Mouse (Mus musculus): ENCODE measurements around the gene Nwd1.

The Nwd1 gene

GRCm38 (mm10) chr8:72712569-72712968 lies 66.1 kb downstream of the Nwd1 start:
- no peak for DNase-seq

DNA sequence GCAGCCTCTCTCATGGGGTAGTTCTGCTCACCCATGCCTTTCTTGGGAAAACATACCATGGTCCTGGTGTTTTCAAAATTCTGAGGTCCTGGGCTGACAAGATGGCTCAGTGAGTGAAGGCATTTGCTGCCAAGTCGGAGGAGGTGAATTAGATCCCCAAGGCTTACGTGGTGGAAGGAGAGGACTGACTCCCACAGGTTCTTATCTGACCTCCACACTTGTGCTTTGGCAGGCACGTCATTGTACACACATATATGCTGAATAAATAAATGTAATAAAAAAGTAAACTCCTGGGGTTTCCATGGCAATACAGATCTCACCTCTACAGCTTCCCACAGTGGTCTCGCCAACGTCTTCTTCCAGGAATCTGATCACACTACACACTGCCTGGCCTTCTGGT lies 70.1 kb downstream of the Nwd1 start:
- no peak for DNase-seq

DNA sequence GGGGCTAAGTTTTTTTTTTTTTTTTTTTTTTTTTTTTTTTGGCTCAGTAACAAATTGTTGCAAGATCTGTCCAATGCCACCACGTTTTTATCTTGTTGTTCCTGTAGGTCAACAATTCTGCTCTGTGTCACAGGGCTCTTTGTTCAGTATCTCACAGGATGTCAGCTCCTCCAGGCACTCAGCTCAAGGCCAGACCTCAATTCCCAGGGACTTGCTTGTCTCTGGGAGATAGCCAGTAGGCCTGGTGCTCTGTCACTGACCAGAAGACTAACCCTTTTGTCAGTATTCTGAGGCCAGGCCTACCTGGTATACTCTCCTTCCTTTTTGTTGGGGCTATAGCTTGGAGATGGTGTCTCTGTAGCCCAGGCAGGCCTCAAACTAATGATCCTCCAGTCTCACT lies 74.0 kb downstream of the Nwd1 start:
- DNase-seq: no peak

- DNase-seq: peak; percentile 93 to 95
Observed at GRCm38 (mm10) chr8:72722769-72723650, 76.5 kb downstream of the Nwd1 start, which contains the start of gene Sin3b. TSS of gene Sin3b (plus strand) at chr8:72723285.

DNA sequence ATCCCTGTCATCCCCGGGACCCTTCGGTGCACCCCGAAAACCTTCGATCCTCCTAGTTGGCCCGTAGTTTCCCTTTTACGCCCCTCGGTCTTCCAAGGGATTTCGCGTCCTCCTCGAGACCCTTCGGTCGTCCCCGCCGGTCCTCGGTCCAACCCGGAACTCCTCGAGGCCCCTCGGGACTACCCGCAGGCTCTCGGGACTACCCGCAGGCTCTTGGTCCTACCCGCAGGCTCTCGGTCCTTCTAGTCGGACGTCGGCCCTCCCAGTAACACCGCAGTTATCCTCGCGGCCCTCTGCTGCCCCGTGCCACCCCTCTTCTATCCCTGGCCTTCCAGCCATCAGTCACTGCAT lies 77.1 kb downstream of the Nwd1 start:
- DNase-seq: peak; percentile 21 to 28

DNA sequence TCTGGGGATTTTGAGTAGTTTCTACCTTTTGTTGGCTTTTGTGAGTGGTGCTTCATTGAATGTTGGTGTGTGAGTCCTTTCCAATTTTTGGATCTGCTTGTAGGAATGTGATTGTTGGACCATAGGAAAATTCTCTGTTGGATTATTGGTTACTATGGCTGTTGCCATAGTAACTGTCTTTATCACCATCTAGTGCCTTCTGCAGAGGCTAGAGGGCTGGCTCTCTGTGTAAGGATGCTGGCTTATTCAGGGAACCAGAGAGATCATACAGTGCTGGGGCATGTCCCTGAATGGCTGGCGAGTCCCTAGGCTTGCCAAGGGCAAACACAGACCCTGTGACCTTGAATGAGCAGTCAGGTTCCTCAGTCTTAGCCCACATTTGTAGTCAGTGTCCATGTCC lies 82.1 kb downstream of the Nwd1 start:
- no peak for DNase-seq

GRCm38 (mm10) chr8:72735001-72735400 lies 88.5 kb downstream of the Nwd1 start:
- DNase-seq: no peak

- DNase-seq: no peak
Observed at GRCm38 (mm10) chr8:72736868-72737267, 90.4 kb downstream of the Nwd1 start.

DNA sequence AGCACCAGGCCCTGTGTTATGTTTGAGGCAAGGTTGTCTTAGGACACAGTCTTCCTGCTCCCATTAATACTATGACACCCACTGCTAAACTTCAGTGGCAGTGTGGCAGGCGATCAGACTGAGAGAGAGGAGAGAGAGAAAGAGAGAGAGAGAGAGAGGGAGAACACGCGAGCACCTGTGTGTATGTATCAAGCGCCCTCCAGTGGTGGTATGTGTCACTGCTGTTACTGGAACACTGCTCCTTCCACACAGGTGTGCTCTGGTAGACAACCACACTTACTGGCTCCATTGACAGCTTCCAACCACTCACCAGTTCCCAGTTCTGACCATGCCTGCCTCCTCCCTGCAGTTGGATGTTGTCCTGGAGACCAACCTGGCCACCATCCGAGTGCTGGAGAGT lies 99.5 kb downstream of the Nwd1 start:
- DNase-seq: peak; percentile 64 to 65

GRCm38 (mm10) chr8:72749846-72750245 lies 103.3 kb downstream of the Nwd1 start:
- DNase-seq: no peak

- DNase-seq: no peak
Observed at GRCm38 (mm10) chr8:72750266-72750665, 103.8 kb downstream of the Nwd1 start.

DNA sequence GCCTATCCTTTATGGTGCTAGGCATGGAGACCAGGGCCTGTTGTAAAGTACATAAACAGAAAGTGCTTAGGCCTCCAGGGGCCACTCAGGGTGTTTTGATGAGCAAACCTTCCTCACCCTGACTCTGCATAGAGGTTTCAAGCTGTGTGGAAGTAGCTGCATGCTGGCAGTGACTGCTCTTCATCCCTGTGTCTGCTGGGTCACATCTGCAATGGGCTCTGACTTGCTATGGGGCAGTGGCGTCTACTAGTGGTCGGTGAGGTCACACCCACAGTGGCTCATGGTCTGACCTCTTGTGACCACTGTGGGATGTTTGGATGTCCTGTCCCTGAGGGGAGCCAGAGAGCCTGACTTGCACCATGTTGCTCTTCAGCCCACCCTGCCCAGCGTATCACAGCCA lies 104.6 kb downstream of the Nwd1 start:
- no peak for DNase-seq

DNA sequence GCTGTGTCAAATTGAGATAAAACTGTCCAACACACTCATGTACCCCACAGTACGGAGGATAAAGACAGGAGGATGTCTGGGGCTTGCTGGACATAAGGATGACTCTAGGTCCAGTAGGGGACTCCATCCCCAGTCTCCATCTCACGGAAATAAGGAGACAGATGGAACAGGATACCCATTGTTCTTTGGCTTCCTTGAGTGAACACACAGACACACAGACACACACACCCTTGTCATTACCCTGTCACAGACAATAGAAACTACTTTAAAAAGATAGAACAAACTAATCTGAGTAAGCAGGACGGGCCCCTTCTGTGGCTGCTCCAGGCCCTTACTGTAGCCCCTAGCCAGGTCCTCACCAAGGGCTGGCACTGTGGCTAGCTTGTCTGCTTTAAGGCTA lies 105.8 kb downstream of the Nwd1 start:
- no peak for DNase-seq

DNA sequence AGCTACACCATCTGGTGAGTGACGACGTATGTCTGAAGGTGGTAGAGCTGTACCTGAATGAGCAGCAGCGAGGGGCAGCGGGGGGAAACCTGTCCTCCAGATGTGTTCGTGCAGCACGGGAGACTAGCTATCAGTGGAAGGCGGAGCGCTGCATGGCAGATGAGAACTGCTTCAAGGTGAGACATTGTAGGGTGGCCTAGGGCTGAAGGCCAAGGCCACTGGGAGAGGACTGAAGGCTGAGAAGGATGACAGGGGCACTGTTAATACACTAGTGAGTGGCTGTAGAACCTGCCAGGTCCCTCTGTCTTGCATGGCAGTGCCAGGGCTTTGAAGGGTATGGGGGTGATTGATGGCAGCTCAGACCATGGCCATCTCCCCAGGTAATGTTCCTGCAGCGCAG lies 106.7 kb downstream of the Nwd1 start:
- DNase-seq: no peak

GRCm38 (mm10) chr8:72753781-72754180 lies 107.3 kb downstream of the Nwd1 start:
- peak in 1 of 2 experiments; percentile 1 for DNase-seq

- DNase-seq: peak in 1 of 2 experiments; percentile 0
Observed at GRCm38 (mm10) chr8:72756031-72756430, 109.5 kb downstream of the Nwd1 start.

DNA sequence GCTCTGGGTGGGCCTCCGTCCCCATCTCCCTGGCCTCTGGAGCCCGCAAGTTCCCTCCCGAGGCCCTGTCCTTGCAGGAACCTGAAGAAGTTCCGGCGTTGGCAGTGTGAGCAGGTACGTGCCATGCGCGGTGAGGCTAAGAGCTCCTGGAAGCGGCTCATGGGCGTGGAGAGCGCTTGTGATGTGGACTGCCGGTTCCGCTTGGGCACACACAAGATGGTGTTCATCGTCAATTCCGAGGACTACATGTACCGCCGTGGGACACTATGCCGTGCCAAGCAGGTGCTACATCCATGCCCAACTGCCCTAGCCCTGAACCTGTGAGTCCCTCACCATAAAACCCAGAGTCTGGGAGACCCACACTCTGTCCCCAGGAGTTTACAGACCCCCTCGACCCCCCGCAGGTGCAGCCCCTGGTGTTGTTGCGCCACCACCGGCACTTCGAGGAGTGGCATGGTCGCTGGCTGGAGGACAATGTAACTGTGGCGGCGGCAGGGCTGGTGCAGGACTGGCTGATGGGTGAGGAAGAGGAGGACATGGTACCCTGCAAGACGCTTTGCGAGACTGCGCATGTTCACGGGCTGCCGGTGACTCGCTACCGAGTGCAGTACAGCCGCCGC lies 110.4 kb downstream of the Nwd1 start:
- DNase-seq: peak in 1 of 2 experiments; percentile 8

GRCm38 (mm10) chr8:72757426-72758195 lies 111.1 kb downstream of the Nwd1 start:
- peak in 1 of 2 experiments; percentile 1 for DNase-seq

GRCm38 (mm10) chr8:72758310-72758709 lies 111.8 kb downstream of the Nwd1 start:
- DNase-seq: peak in 1 of 2 experiments; percentile 0

- DNase-seq: no peak
Observed at GRCm38 (mm10) chr8:72760216-72760615, 113.7 kb downstream of the Nwd1 start.

DNA sequence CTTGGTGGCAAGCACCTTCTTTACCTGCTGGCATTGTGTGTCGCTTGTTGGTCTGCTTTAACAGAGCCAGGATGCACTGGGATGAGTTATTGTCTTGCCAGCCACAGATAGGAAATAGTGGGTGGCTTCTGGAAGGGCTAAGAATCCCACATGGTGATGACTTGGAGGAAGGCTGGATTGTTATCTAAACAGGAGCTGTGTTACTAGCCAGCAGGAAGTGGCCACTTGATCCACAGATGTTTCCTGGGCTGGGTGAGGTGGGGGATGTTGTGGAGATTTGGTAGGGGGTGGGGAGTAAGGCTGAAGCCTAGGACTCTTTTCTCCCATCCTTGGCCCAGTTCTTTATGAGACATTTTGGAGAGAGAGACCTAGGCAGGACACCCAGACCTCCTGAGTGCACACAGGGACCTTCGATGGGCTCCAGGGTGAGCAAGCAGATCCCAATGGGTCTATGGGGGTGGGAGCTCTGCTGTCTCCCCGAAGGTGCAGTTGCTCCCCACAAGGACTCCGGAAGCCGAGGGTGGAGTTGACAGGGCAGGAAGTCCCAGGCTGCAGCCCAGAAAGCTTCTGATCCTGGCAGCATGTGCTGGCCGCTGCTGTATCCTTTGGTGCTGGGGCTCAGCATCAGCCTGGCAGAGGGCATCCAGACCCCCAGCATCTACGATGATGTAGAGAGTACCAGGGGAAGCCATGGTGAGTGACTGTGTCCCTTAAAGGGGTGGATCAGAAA lies 115.0 kb downstream of the Nwd1 start, which contains the start of gene F2rl3:
Gene F2rl3, plus strand, starts transcription at position 559 of the 730 bp plus-strand sequence.
- DNase-seq: no peak

- DNase-seq: no peak
Observed at GRCm38 (mm10) chr8:72762306-72762705, 115.8 kb downstream of the Nwd1 start.

- no peak for DNase-seq
Observed at GRCm38 (mm10) chr8:72765696-72766095, 119.2 kb downstream of the Nwd1 start.

Data from cerebellum, adult 18-20 months (tissue).